Mouse (Mus musculus) adrenal gland, adult 2 months (tissue): ENCODE data around the gene Exosc1. TPM values are rescaled to one million over a fixed set of nuclear protein-coding genes. Genes with fewer than 3 reads are reported as not detected.
A peak's percentile ranks its signal among the peaks of the same experiment; 100 is the strongest.
"Not testable (repeated sequence)": the region's sequence is repeated elsewhere in the genome, so short reads cannot be mapped to it uniquely, and the experiment has no call there.

Experiments
- DNase-seq: peaks from one replicate; pipeline ENCODE4 v3.0.0; 2021
- long read RNA-seq: library from polyadenylated mRNA; stranded (forward); transcript quantifications from one replicate; pipeline ENCODE4 v2.0.0, GENCODE M21; 2021
- polyA plus RNA-seq: library from polyadenylated mRNA; depleted of rRNA; stranded (reverse); fragments of >200 nt; gene quantifications from 2 replicates; pipeline ENCODE4 v1.2.3, GENCODE M21; 2012; rRNA removed
- total RNA-seq, 2 experiments: library from RNA; stranded (reverse); gene quantifications; 2 replicates each; pipeline ENCODE4 v1.2.3; 2021

Exosc1 gene
- total RNA-seq (10 to 100 TPM; 28.2 to 31.9 TPM), polyA plus RNA-seq (6.9 and 9.4 TPM in 2 replicates)
- long read RNA-seq, transcript Exosc1-201 (8 exons, 1,018 nt) = major isoform, 27 of 34 reads
- long read RNA-seq, partial matches to known transcripts = 1 of 34 reads
- long read RNA-seq, other reads (novel, unspliced or antisense) = 2 of 34 reads

DNA sequence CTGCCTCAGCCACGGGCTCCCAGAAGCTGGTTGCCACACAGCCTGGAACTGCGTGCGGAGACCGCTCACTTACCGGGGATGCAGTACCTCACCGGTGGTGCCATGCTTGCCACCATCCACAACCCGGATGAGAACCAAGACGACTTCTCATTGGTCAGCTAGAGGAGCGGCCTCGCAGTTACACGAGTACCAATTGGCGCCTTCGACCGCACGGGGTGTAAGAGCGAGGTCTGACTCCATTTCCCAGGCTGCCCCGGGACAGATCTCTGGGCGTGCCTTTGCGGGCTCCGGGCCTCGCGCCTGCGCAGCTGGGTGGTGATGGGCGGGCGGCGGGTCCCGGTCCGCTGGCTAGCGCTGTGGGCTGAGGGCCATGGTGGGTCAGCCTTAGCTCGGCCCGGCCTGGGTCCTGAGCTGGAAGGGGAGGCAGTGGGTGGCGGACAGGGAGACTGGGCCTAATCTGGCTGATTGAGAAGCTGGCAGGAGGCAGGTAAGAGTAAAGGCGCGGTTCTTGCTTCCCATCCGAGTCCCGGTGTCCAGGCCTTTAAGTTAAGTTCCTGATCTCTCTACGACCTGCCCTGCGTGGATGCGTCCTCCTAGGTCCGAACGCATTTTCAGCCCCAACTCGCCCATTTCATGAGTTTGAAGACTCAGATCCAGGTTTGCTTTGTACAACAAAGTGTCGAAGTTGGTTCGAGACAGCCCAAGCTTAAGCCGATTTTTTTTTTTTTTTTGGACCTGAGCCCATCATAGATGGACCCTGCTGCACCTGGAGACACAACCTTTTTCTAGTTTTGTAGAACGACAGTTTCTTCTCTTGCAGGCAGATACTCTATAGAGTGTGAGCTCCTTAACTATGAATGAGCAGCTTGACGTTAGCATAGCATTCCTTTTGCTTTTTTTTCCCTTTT lies at the start of gene Exosc1, which contains the start of gene Zdhhc16:
Gene Exosc1 (minus strand): TSS at position 245 of the 908 bp plus-strand sequence.
Gene Zdhhc16 (plus strand): TSS at position 302 of the 908 bp plus-strand sequence.
- DNase-seq = peak; percentile 99

DNA sequence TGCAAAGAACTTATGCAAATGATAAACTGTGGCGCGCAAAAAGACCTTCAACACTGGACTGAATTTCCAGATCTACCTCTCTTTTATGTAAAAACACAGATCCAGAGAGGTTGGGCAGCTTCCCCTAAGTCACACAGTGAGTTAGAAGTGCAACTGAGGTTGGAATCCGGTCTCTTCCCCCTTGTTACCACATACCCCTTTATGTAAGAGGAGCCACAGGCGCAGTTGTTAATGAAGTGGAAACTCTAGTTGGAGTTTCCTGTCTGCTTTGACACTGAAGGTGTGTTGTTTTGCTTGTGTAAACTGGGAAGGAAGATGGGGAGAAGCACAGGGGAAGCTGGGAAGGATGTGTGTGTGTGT lies 49.5 kb upstream of the Exosc1 start:
- no peak for DNase-seq

DNA sequence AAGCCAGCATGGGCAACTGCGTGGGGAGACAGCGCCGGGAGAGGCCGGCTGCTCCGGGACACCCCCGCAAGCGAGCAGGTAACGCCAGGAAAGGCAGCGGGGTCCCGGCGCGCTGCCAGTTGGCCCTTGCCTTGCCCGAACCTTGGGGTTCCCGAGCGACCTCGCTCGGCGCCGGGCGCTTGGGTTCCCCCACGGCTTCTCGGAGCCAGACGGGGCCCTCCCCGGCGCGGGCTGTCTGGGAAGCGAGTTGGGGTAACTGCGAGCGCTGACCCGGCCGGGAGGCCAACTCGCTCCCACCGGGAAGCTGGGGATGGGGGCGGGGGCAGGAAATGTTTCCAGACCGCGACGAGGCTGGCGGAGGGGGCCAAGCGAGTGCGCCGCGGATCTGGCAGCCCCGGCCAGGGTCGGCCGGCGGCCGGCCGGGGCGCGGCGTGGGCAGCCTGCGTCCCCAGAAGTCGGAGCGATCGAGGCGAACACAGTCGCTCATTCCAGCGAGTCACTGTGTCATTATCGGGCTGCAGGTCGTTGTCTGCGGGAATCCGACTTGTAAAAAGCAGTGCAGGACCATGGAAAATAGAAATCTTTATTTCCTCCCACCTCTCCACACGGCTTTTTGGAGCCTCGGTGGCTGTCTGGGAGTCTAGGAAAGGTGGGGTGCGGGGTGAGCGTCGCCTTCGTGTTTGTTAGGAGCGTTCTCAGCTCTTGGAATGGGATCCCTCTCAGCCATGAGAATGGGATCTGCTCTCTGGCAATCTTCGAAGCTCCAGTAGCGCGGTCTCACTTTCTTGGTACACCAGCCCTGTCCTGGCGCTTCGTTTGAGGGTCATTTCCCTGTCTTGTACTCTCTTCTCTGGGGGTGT lies 48.9 kb upstream of the Exosc1 start:
- peak; percentile 81 for DNase-seq

DNA sequence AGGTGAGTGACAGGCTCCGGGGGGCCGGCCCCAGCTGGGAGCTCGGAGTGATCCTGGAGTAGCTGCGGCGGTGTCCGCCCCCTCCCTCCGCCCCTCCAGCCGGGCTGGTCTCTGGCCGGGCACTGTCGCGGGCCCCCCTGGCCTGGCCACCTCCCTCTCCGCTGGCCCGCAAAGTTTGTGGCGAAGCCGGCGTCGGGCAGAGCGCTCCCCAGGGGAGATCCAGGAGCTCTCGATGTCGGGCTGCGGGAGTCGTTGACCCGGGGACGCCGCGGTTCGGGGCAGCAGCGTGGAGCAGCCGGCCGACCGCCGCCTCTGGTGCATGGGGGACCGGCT lies 48.3 kb upstream of the Exosc1 start, which contains the start of gene Ubtd1:
Gene Ubtd1 (plus strand): TSS at position 169 of the 333 bp plus-strand sequence.
- no peak for DNase-seq

GRCm38 (mm10) chr19:41980819-41981594 lies 47.8 kb upstream of the Exosc1 start, which contains the start of gene Mms19:
Mms19 (minus strand) TSS chr19:41981157.
- peak; percentile 100 for DNase-seq

GRCm38 (mm10) chr19:41980422-41980818 lies 47.2 kb upstream of the Exosc1 start:
- no peak for DNase-seq

GRCm38 (mm10) chr19:41973891-41974794 lies 40.9 kb upstream of the Exosc1 start:
- no peak for DNase-seq

- DNase-seq = no peak
Observed at GRCm38 (mm10) chr19:41969618-41970017, 36.4 kb upstream of the Exosc1 start.

- no peak for DNase-seq
Observed at GRCm38 (mm10) chr19:41953574-41953973, 20.4 kb upstream of the Exosc1 start.

- peak; percentile 10 for DNase-seq
Observed at GRCm38 (mm10) chr19:41952287-41952686, 19.1 kb upstream of the Exosc1 start.

DNA sequence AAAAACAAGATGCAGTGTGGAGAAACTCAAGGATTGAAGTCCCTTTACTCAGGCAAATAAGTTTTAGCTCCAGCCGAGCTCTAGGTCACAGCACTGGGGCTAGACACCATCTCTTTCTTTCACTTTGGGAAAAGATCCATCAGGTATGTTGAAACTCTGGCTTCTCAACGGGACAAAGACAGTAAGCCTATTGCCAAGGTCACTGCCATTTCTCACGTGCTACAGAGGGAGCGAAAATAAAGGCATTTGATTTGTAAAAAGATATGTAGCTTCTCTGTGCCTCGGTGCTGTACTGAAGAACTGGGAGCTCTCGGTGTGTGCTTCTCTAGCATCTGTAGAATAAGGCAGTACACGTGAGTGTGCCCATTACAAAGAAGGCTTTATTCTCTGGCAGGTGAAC lies 10.6 kb upstream of the Exosc1 start:
- no peak for DNase-seq

- DNase-seq = no peak
Observed at GRCm38 (mm10) chr19:41938539-41938938, 5.3 kb upstream of the Exosc1 start.

DNA sequence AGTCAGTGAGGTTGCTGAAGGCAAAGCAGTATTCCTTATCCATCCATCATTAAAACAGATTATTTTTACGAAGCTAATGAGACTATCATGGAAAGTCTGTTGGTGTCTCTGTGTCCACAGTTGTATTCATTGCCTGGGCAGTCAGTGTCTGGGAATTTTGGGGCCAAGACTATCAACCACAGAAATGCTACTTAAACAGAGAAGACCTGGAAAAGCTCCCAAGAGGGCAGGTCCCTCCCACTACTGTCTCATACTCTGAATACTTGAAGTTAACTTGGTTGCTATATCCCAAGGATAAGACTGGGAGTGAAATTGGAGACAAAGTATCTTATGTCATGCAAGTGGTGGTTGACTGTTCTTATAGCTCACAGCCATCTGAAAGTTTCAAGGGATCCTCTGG lies 2.7 kb upstream of the Exosc1 start:
- DNase-seq = no peak

GRCm38 (mm10) chr19:41934124-41934523 lies 901 bp upstream of the Exosc1 start:
- no peak for DNase-seq

GRCm38 (mm10) chr19:41932686-41933085 lies 537 bp downstream of the Exosc1 start:
- DNase-seq = no peak

- DNase-seq = no peak
Observed at GRCm38 (mm10) chr19:41920412-41921067, 12.7 kb downstream of the Exosc1 start.

DNA sequence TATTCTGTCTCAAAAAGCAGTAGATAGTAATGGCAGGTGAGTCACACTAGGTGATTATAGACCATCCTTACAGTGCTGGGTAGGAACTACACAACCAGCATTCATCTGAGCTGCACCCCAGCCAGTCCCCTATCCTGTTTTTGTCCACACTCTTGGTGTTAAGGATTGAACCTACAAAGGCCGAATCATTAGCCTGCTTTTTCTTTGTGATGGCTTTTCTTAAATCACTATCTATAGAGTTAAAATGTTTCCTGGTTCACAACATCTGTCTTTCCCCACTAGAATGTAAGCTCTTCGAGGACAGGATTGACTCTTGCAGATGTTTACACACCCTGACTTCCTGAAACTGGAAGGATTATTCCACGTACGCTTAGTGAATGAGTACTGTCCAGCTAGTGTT lies 13.8 kb downstream of the Exosc1 start:
- DNase-seq = no peak

DNA sequence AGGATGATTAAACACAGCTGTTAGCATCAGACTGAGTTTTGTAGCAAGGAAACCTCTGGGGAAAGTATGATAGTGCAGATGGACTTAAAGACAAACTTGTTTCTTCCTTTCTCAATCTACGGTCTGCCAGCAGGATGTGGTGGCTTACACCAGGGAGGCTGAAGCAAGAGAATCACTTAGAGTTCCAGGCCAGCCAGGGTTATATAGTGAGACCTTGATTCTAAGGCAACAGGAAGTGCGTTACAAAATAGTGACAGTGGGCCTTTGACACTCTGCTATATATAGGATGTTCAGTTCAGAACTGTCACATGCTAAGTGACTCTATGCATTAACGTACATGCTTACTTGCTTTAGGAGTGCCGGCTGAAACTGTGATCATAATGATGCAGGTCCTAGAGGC lies 16.4 kb downstream of the Exosc1 start:
- DNase-seq = no peak

DNA sequence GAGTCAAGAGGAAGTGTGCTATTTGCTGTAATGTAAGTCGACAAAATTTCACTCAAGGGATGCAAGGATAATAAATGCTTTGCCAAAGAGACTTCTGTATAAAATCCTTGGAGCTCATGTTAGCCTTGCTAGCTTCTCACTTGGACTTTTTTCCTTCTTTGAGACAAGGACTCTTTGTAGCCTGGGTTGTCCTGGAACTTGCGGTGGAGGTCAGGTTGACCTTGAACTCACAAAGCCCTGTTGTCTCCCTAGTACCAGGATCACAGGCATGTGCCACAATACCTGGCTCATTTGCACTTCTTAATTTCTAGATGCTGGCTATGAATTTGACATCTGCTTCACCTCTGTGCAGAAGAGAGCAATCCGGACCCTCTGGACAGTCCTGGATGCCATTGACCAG lies 17.9 kb downstream of the Exosc1 start:
- no peak for DNase-seq

DNA sequence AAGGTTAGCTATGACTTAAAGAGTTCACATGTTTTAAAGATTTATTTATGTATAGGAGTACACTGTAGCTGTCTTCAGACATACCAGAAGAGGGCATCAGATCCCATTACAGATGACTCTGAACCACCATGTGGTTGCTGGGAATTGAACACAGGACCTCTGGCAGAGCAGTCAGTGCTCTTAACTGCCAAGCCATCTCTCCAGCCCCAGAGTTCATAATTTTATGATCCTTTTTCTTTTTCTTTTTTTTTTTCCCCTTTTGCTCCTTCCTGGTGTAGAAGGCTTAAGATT lies 18.7 kb downstream of the Exosc1 start:
- not testable (repeated sequence) for DNase-seq
